Mouse (Mus musculus) CH12.LX (cell line): ENCODE data around the gene Gm20422.

ENCODE experiments used
- BHLHE40 ChIP-seq: IDR thresholded peaks from 2 replicates; pipeline ENCODE4 v1.6.1; 2011; ENCODE audit warnings: mild to moderate bottlenecking, low read depth, low read length, improper control_type of control experiment
- CTCF ChIP-seq, 2 experiments: IDR thresholded peaks in 1 of 2; conservative IDR thresholded peaks in 1 of 2; 2 replicates each; pipeline ENCODE4 v1.5.1; 2011 to 2012; ENCODE audit warnings: low read depth in 2 of 2, low read length in 2 of 2, improper control_type of control experiment in 1 of 2, inconsistent platforms in 1 of 2, mild to moderate bottlenecking in 1 of 2, moderate library complexity in 1 of 2
- E2F4 ChIP-seq: IDR thresholded peaks from 2 replicates; pipeline ENCODE4 v1.6.1; 2011; ENCODE audit warnings: low read depth, low read length, improper control_type of control experiment; ENCODE audit not compliant: insufficient replicate concordance
- EP300 ChIP-seq: IDR thresholded peaks from 2 replicates; pipeline ENCODE4 v1.6.1; 2011; ENCODE audit warnings: low read length, improper control_type of control experiment
- HCFC1 ChIP-seq: IDR thresholded peaks from 2 replicates; pipeline ENCODE4 v1.6.1; 2012; ENCODE audit warnings: low read depth, mild to moderate bottlenecking, inconsistent platforms, low read length, improper control_type of control experiment
- JUND ChIP-seq: conservative IDR thresholded peaks from 2 replicates; pipeline ENCODE4 v1.6.1; 2011; ENCODE audit warnings: low read depth, low read length, improper control_type of control experiment
- MAX ChIP-seq: IDR thresholded peaks from 2 replicates; pipeline ENCODE4 v1.6.1; 2011; ENCODE audit warnings: low read length, improper control_type of control experiment
- MEF2A ChIP-seq: IDR thresholded peaks from 2 replicates; pipeline ENCODE4 v1.6.1; 2014; ENCODE audit warnings: low read depth, mild to moderate bottlenecking, inconsistent platforms, low read length, improper control_type of control experiment, borderline replicate concordance
- MXI1 ChIP-seq: IDR thresholded peaks from 2 replicates; pipeline ENCODE4 v1.6.1; 2011; ENCODE audit warnings: mild to moderate bottlenecking, low read depth, low read length, improper control_type of control experiment
- PAX5 ChIP-seq: IDR thresholded peaks from 2 replicates; pipeline ENCODE4 v1.6.1; 2012; ENCODE audit warnings: low read length, inconsistent platforms, mixed read lengths
- POLR2A ChIP-seq: IDR thresholded peaks from 2 replicates; pipeline ENCODE4 v1.6.1; 2011; ENCODE audit warnings: low read depth, mild to moderate bottlenecking, improper control_type of control experiment, low read length
- TBP ChIP-seq: conservative IDR thresholded peaks from 2 replicates; pipeline ENCODE4 v1.6.1; 2011; ENCODE audit warnings: low read depth, low read length, improper control_type of control experiment
- UBTF ChIP-seq: IDR thresholded peaks from 2 replicates; pipeline ENCODE4 v1.6.1; 2012; ENCODE audit warnings: low read depth, mild to moderate bottlenecking, inconsistent platforms, low read length, improper control_type of control experiment, moderate library complexity
- ZNF384 ChIP-seq: IDR thresholded peaks from 2 replicates; pipeline ENCODE4 v1.6.1; 2012; ENCODE audit warnings: low read depth, low read length, improper control_type of control experiment, inconsistent platforms

DNA sequence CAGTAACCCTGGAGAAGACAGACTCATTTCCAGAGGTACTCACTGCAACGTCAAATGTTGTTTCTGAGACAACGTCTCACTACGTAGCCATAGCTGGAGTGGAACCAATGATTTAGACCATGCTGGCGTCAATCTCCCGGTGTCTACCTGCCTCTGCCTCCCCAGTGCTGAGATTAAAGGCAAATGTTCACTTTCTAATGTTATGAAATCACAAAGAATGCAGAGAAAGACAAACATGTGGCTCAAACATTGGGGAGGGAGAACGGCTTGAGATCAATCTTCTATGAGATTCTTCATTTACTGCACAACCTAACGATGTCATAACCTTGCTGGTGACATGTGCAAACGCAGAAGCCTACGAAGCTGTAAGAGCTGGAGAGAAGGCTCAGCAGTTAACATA is 3.5 kb downstream of the Gm20422 start:
- TF ChIP-seq JUND (no peak), CTCF (conservative IDR thresholded peaks at IDR 0.05 in 1 of 2, IDR thresholded peaks at IDR 0.05 in 1 of 2; ENCODE audit: low read depth in 2 of 2, low read length in 2 of 2) (no peak), EP300 (no peak), ZNF384 (no peak), BHLHE40 (no peak), MXI1 (no peak), TBP (no peak), MEF2A (no peak), POLR2A (no peak), E2F4 (no peak), PAX5 (no peak), UBTF (no peak), HCFC1 (no peak), MAX (no peak)
